ENCODE assay signal across 32 mouse cellular contexts in genomic region chr13:30170061-30170460, GRCm38 (mm10).
"Had no signal": no experiment of that assay in that cellular context is flagged by ENCODE, and none has a peak within 500 bp of the region (broad histone marks: within the 10 kb centered on the region; RNA-seq: fewer than 3 reads in every experiment).

No protein-coding gene starts in this region.

- H3K9ac ChIP-seq: limb, embryonic 12.5 days; limb, embryonic 13.5 days; limb, embryonic 15.5 days; liver, embryonic 12.5 days; liver, embryonic 13.5 days; liver, embryonic 14.5 days; liver, embryonic 15.5 days; liver, postnatal 0 days; lung, embryonic 14.5 days; lung, embryonic 15.5 days; midbrain, embryonic 12.5 days; midbrain, embryonic 13.5 days; midbrain, embryonic 15.5 days; neural tube, embryonic 12.5 days had no signal

- H3K4me3 ChIP-seq: limb, embryonic 10.5 days; limb, embryonic 12.5 days; limb, embryonic 13.5 days; limb, embryonic 15.5 days; liver, embryonic 12.5 days; liver, embryonic 13.5 days; liver, embryonic 15.5 days; lung, embryonic 15.5 days; megakaryocyte, embryonic 14.5 days; midbrain, embryonic 10.5 days; midbrain, embryonic 12.5 days; midbrain, embryonic 13.5 days; midbrain, embryonic 15.5 days; myocyte; neural tube, embryonic 12.5 days had no signal

- DNase-seq: left cerebral cortex, postnatal 4 days; liver; liver, embryonic 13.5 days; liver, postnatal 0 days; lung, adult 18-20 months; lung, adult 2 months; lung, embryonic 14.5 days; lung, postnatal 10 days; lung, postnatal 14 days; lung, postnatal 36 days; lung, postnatal 4 days; midbrain, embryonic 14.5 days had no signal

- H3K36me3 ChIP-seq: limb, embryonic 10.5 days; limb, embryonic 12.5 days; limb, embryonic 13.5 days; limb, embryonic 15.5 days; liver, embryonic 12.5 days; liver, embryonic 13.5 days; liver, embryonic 15.5 days; lung, embryonic 15.5 days; midbrain, embryonic 10.5 days; midbrain, embryonic 12.5 days; midbrain, embryonic 13.5 days; midbrain, embryonic 15.5 days; neural tube, embryonic 12.5 days had no signal

- ATAC-seq: liver, embryonic 12.5 days; liver, postnatal 0 days; lung, postnatal 0 days; midbrain, embryonic 13.5 days; midbrain, embryonic 15.5 days; midbrain, embryonic 16.5 days had no signal

- H3K27ac ChIP-seq: limb, embryonic 10.5 days; limb, embryonic 12.5 days; limb, embryonic 13.5 days; limb, embryonic 15.5 days; liver, embryonic 12.5 days; liver, embryonic 13.5 days; liver, embryonic 14.5 days; liver, embryonic 15.5 days; lung, embryonic 15.5 days; macrophage; midbrain, embryonic 10.5 days; midbrain, embryonic 12.5 days; midbrain, embryonic 13.5 days; midbrain, embryonic 15.5 days; neural tube, embryonic 12.5 days had no signal

- H3K4me2 ChIP-seq: limb, embryonic 12.5 days; limb, embryonic 13.5 days; limb, embryonic 15.5 days; liver, embryonic 11.5 days; liver, embryonic 12.5 days; liver, embryonic 13.5 days; liver, embryonic 15.5 days; lung, embryonic 14.5 days; lung, embryonic 15.5 days; midbrain, embryonic 11.5 days; midbrain, embryonic 12.5 days; midbrain, embryonic 13.5 days; midbrain, embryonic 15.5 days; neural tube, embryonic 12.5 days had no signal

- H3K9me3 ChIP-seq: limb, embryonic 10.5 days; limb, embryonic 12.5 days; limb, embryonic 13.5 days; limb, embryonic 15.5 days; liver, embryonic 12.5 days; liver, embryonic 13.5 days; liver, embryonic 15.5 days; lung, embryonic 15.5 days; megakaryocyte, embryonic 14.5 days; midbrain, embryonic 10.5 days; midbrain, embryonic 12.5 days; midbrain, embryonic 13.5 days; midbrain, embryonic 15.5 days; neural tube, embryonic 12.5 days had no signal

- H3K4me1 ChIP-seq: limb, embryonic 10.5 days; limb, embryonic 12.5 days; limb, embryonic 13.5 days; limb, embryonic 15.5 days; liver, embryonic 12.5 days; liver, embryonic 13.5 days; liver, embryonic 15.5 days; lung, embryonic 15.5 days; megakaryocyte, embryonic 14.5 days; midbrain, embryonic 10.5 days; midbrain, embryonic 12.5 days; midbrain, embryonic 13.5 days; midbrain, embryonic 15.5 days; neural tube, embryonic 12.5 days had no signal

- H3K27me3 ChIP-seq: limb, embryonic 12.5 days; limb, embryonic 13.5 days; limb, embryonic 15.5 days; liver, embryonic 12.5 days; liver, embryonic 13.5 days; liver, embryonic 15.5 days; lung, embryonic 15.5 days; midbrain, embryonic 12.5 days; midbrain, embryonic 13.5 days; midbrain, embryonic 15.5 days; neural tube, embryonic 12.5 days had no signal
